Mouse (Mus musculus) ES-Bruce4 (cell line): ENCODE measurements around the gene Lrmda. TPM values are rescaled to one million over a fixed set of nuclear protein-coding genes. Genes with fewer than 3 reads are reported as not detected.

Experiments
- H3K27ac ChIP-seq: 2 replicates; pipeline ENCODE4 v1.5.1; 2012; ENCODE audit warnings: low read length, inconsistent platforms; ENCODE audit not compliant: insufficient read depth
- H3K27me3 ChIP-seq: 2 replicates; pipeline ENCODE4 v1.6.1; 2012; ENCODE audit warnings: mild to moderate bottlenecking, low read length, inconsistent platforms; ENCODE audit not compliant: control insufficient read depth, poor library complexity, insufficient read depth, severe bottlenecking
- H3K36me3 ChIP-seq: 2 replicates; pipeline ENCODE4 v1.6.1; 2012; ENCODE audit warnings: inconsistent platforms, mild to moderate bottlenecking, low read length, moderate library complexity; ENCODE audit not compliant: control insufficient read depth, poor library complexity, insufficient read depth, severe bottlenecking
- H3K4me1 ChIP-seq: one replicate; pipeline ENCODE4 v1.8.1; 2011; ENCODE audit warnings: low read length; ENCODE audit not compliant: control insufficient read depth, insufficient read depth
- H3K4me3 ChIP-seq: 2 replicates; pipeline ENCODE4 v1.5.1; 2011; ENCODE audit warnings: low read depth, mild to moderate bottlenecking, low read length
- H3K9ac ChIP-seq: 2 replicates; pipeline ENCODE4 v1.6.1; 2012; ENCODE audit warnings: low read depth, mild to moderate bottlenecking, inconsistent platforms; ENCODE audit not compliant: poor library complexity, severe bottlenecking
- H3K9me3 ChIP-seq: replicated peaks from 2 replicates; pipeline ENCODE4 v1.6.1; 2012; ENCODE audit warnings: mild to moderate bottlenecking, low read length, inconsistent platforms; ENCODE audit not compliant: control insufficient read depth, poor library complexity, insufficient read depth, severe bottlenecking
- CTCF ChIP-seq: IDR thresholded peaks from one replicate; pipeline ENCODE4 v1.8.1; 2011; ENCODE audit warnings: low read depth, low read length
- EP300 ChIP-seq: IDR thresholded peaks from 2 replicates; pipeline ENCODE4 v1.6.1; 2011; ENCODE audit warnings: low read depth, low read length; ENCODE audit not compliant: insufficient read depth
- POLR2A ChIP-seq: IDR thresholded peaks from one replicate; pipeline ENCODE4 v1.8.1; 2011; ENCODE audit warnings: low read length; ENCODE audit not compliant: insufficient read depth
- polyA plus RNA-seq: library from polyadenylated mRNA; stranded (reverse); fragments of >200 nt; gene quantifications from 2 replicates; pipeline ENCODE4 v1.2.4, GENCODE M21; 2011; ENCODE audit warnings: low read depth; ENCODE audit not compliant: missing spikeins, insufficient read depth, insufficient read length

The Lrmda gene
- polyA plus RNA-seq, 1 experiment, result not detected

GRCm38 (mm10) chr14:22353626-22354025 is 334.1 kb downstream of the Lrmda start:
- H3K9me3 ChIP-seq, result 0 out of 2 replicates have a peak, but pooled peaks cover 2% of the 10 kb centered on the region
- H3K27ac ChIP-seq, result no peak overlapping the region
- H3K36me3 ChIP-seq, result no peaks in the 10 kb centered on the region
- H3K4me1 ChIP-seq, result no peaks in the 10 kb centered on the region
- H3K27me3 ChIP-seq, result no peaks in the 10 kb centered on the region
- TF ChIP-seq CTCF, result no peak
- no peak overlapping the region for H3K4me3 ChIP-seq
- no peak overlapping the region for H3K9ac ChIP-seq

- Histone ChIP-seq H3K36me3 (no peaks in the 10 kb centered on the region), H3K4me1 (no peaks in the 10 kb centered on the region), H3K9ac (no peak overlapping the region), H3K4me3 (no peak overlapping the region), H3K9me3 (0 out of 2 replicates have a peak, but pooled peaks cover 2% of the 10 kb centered on the region), H3K27ac (no peak overlapping the region), H3K27me3 (no peaks in the 10 kb centered on the region)
- TF ChIP-seq CTCF (no peak), EP300 (no peak), POLR2A (no peak)
These were observed 335.5 kb downstream of the Lrmda start for GRCm38 (mm10) chr14:22354769-22355574.

GRCm38 (mm10) chr14:22357991-22358503 is 338.5 kb downstream of the Lrmda start:
- TF ChIP-seq CTCF (no peak), POLR2A (no peak)
- Histone ChIP-seq H3K27ac (no peak overlapping the region), H3K9me3 (0 out of 2 replicates have a peak, but pooled peaks cover 2% of the 10 kb centered on the region), H3K9ac (no peak overlapping the region), H3K4me3 (no peak overlapping the region), H3K4me1 (no peaks in the 10 kb centered on the region), H3K27me3 (no peaks in the 10 kb centered on the region; the same call in 1 of the 2 replicates), H3K36me3 (no peaks in the 10 kb centered on the region)

- no peak overlapping the region for H3K4me3 ChIP-seq
- no peak overlapping the region for H3K9ac ChIP-seq
- no peak overlapping the region for H3K27ac ChIP-seq
- no peaks in the 10 kb centered on the region; the same call in 1 of the 2 replicates for H3K27me3 ChIP-seq
- TF ChIP-seq CTCF (no peak), EP300 (no peak), POLR2A (no peak)
- H3K4me1 ChIP-seq, result no peaks in the 10 kb centered on the region
- no peaks in the 10 kb centered on the region for H3K36me3 ChIP-seq
- H3K9me3 ChIP-seq, result no peaks in the 10 kb centered on the region
These were observed 344.7 kb downstream of the Lrmda start for GRCm38 (mm10) chr14:22364010-22364748.

GRCm38 (mm10) chr14:22364771-22365355 is 345.4 kb downstream of the Lrmda start:
- Histone ChIP-seq H3K27me3 (no peaks in the 10 kb centered on the region; the same call in 1 of the 2 replicates), H3K4me3 (no peak overlapping the region), H3K4me1 (no peaks in the 10 kb centered on the region), H3K27ac (no peak overlapping the region), H3K9ac (no peak overlapping the region), H3K36me3 (no peaks in the 10 kb centered on the region), H3K9me3 (no peaks in the 10 kb centered on the region)
- TF ChIP-seq CTCF (no peak), EP300 (no peak), POLR2A (no peak)

- H3K9ac ChIP-seq, result no peak overlapping the region
- no peak overlapping the region for H3K4me3 ChIP-seq
- TF ChIP-seq POLR2A, result no peak
- TF ChIP-seq CTCF, result no peak
- no peak for TF ChIP-seq EP300
- no peaks in the 10 kb centered on the region for H3K27me3 ChIP-seq
- no peaks in the 10 kb centered on the region for H3K9me3 ChIP-seq
- no peaks in the 10 kb centered on the region for H3K4me1 ChIP-seq
- H3K27ac ChIP-seq, result no peak overlapping the region
- H3K36me3 ChIP-seq, result no peaks in the 10 kb centered on the region
These were observed 348.1 kb downstream of the Lrmda start for GRCm38 (mm10) chr14:22367615-22368014.
